Mouse (Mus musculus): ENCODE results near the gene C1qtnf2.

The C1qtnf2 gene

DNA sequence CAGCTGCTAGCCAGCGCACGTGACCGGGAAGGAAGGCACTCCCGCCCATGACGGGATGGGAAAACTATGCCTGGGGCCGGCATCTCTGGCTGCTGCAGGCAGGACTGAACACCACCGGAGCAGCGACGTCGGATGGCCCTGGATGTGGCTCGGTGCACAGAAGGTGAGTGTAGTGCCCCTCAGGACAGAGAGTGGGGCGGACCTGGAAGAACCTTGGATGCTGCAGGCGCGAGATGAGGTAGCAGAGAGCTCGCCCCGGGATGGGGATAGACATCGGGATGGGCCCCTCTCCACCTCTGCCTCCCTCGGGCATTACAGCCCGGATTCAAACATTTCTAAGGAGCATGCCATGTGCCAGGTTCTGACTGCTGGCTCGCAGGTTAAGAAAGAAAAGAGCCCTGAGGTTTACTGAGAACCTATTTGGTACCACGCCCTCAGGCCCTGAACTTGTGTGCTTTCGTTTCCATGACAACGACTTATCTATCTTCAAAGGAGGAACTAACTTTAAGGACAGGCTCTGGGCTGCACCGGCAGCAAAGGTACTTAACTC is at the start of gene C1qtnf2:
C1qtnf2 (plus strand) TSS at position 52 of the 550 bp plus-strand sequence.
- DNase-seq (ENCODE audit: low spot score) = no peak

DNA sequence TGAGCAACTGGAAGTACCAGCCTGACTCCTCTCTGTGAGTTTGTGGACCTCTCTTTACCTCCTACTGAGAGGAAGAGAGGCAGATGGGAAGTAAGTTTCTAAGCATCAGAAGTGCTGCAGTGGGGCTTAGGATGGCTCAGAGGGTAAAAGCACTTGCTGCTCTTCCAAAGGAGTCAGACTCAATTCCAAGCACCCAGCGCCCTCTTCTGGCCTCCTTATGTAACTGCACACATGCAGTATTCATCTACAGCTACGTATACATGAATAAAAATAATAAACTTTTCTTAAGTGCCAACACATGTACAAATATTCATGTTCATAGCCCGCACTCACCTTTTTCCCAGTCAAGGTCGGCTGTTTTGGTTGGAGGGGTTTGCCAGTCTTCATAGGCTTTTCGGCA is 49.7 kb upstream of the C1qtnf2 start:
- DNase-seq (ENCODE audit: low spot score) = no peak

DNA sequence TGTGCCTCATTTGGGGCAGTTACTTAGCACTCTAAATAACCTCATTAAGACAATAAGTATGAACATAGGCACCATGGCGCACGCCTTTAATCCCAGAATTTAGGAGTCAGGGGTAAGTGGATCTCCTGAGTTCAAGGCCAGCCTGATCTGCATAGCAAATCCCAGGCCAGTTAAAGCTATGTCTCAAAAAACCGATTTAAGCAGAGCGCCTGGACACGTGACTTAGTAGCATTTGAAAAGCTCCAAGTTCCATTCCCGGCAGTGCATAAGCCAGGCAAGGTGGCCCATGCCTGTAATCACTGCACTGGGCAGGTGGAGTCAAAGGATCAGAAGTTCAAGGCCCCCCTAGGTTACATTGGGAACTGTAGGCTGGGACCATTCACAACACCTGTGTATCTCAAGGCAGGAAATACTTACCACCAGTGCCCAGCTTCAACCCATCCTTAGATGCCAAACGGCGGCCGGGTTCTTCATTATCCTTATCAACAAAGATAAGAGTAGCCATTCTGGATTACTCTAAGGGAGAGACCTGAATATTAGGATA is 48.8 kb upstream of the C1qtnf2 start:
- DNase-seq (ENCODE audit: low spot score) = no peak

DNA sequence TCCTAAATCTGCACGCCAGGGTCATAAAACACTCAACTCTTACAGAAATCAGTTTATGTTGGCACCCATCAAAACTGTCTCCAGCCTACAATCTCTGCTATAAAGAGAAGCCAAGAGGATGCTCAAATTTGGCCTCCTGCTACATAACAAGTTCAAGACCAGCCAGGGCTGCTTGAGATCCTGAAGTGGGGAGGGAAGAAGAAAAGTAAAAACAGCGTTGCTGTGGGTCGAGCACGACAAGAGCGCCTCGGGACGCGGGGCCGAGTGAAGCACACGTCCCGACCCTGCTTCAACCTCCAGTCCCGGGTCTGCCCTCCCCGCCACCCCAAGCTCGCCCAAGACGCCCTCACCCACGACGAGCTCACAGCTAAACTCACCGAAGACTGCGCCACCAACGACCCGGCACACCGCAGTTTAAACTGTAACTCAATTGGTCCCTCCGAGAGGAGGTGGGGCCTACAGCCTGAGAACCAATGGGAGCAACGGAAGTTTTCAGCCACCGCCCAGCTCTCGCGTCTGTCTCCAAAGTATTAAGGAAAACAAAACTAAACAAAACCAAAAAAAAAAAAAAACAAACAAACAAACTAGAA is 48.2 kb upstream of the C1qtnf2 start, which contains the start of gene Pttg1:
Pttg1 (minus strand) TSS at position 428 of the 590 bp plus-strand sequence.
- DNase-seq (ENCODE audit: low spot score) = peak; percentile 73

DNA sequence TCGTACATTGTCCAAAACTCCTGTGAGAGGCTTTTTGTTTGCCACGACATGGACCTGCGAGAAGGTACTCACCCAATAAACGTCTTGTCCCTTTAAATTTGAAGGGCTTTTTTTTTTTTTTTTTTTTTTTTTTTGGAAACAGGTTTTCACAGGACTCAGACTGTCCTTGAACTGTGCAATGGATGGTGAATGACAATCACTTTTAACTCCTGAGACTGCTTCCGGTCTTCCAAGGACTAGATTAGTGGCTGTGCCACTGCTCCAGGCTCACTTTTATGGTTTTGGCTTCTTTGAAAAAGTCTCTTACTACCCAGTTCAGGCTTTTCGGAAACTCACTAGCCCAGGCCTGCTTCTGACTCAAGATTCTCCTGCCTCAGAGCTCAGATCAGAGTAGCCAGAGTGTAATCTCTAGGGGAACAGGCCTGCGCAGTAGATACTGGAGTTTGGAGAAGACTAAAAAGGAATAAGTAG is 47.6 kb upstream of the C1qtnf2 start:
- no peak for DNase-seq (ENCODE audit: low spot score)

DNA sequence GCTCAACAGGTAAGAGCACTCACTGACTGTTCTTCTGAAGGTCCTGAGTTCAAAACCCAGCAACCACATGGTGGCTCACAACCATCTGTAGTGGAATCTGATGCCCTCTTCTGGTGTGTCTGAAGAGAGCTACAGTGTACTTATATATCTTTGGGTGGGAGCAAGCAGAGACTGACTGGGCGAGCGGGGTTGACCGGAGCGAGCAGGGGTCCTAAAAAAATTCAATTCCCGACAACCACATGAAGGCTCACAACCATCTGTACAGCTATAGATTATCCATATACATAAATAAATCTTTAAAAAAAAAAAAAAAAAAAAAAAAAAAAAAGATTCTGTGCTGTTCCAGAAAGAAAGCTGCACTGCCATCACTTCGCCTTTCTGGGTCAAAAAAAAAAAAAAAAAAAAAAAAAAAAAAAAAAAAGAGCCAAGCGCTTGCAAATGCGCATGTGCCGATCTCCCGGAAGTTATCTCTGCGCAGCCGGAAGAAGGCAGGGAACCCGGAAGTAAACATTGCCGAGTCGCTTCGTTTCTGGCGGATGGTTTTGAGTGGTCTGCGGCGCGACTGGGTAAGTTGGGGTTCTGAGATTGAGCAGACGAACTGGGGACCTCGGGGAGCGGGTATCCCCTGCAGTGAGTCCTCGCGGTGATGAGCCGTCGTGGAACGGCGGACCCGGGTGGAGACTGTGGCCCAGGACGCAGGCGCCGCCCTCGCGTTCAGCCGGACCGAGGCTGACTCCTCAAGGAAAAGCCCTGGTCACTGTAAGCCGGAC is 40.6 kb upstream of the C1qtnf2 start, which contains the start of gene Slu7:
Slu7 (plus strand) TSS at position 491 of the 770 bp plus-strand sequence.
- peak; percentile 56 for DNase-seq (ENCODE audit: low spot score)

DNA sequence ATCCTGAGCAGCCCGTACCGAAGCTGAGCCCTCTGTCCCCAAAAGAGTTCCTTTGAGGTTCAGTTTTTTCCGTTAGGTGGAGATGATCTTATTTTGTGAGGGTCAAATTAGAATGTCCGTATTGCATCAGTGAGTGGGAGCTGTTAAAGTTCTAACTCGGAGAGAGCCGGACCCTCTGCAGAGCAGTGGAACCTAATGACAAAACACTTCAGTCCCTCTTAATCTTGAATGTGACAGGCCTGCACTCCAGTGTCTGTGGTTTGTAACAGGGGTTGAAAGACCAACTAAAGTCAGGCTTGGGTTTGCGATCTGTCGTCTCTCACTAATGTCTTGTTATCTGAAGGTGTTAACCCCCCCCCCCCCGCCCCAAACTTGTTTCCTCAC is 40.1 kb upstream of the C1qtnf2 start:
- DNase-seq (ENCODE audit: low spot score) = no peak

DNA sequence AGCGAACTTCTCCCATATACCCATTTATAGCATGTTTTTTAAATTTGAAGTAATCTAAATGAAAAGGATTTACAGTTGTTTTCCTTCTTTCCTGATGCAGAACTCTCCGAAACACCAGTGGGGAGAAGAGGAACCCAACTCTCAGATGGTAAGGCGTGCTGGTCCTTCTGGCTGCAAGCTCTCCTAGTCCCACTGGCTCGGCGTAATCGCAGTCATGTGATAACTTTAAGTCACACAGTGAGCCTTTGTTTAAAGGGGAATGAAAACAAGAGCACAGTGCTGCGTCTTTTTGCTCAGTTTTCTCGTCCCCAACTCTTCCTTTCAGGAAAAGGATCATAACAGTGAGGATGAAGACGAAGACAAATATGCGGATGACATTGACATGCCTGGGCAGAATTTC is 33.0 kb upstream of the C1qtnf2 start:
- DNase-seq (ENCODE audit: low spot score) = no peak

DNA sequence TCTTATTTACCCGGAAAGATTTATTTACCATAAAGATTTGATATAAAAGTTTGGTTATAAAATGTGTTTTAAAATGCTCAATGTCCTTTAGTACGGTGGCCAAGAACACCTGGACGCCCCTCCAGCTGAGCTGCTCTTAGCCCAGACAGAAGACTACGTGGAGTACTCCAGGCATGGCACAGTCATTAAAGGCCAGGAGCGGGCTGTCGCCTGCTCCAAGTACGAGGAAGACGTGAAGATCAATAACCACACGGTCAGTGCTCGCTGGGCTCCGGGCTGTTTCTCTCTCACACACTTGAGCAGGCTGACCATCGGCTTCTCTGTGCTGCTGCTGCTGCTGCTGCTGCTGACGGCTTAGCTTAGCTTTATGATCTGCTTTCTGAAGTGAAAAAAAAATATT is 30.9 kb upstream of the C1qtnf2 start:
- DNase-seq (ENCODE audit: low spot score) = no peak

DNA sequence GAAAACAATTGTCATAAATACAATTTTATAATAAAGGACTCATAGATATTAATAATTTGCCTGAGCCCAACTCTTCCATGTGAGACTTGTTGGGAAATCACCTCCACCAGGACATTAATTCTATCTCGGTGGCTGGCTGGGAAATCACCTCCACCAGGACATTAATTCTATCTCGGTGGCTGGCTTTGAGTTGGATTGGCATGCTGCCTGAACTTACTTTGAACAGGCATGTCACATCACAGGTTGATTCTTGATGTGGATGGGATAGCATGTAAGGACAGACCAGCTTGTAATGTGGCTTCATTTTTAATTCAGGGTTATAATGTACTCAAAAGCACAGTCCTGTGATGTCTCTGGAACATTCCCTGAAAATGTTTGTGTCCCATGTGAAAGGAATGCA is 24.2 kb upstream of the C1qtnf2 start:
- no peak for DNase-seq (ENCODE audit: low spot score)

DNA sequence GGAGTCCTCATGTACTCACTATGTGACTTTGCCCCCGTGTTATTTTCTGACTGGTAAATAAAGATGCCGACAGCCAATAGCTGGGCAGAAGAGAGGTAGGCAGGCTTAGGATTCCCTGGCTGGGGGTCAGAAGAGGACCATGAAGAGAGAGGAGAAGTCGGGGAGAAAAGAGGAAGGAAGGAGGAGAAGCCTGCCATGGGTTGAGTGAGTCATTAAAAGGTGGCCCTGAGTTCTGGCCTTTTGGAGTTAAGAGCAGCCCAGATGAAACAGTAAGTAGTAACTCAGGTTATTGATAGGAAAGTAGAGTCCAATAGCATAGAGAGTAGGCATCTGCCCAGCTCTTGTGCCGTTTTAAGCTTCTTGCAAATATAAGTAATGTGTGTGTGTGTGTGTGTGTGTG is 22.8 kb upstream of the C1qtnf2 start:
- no peak for DNase-seq (ENCODE audit: low spot score)

DNA sequence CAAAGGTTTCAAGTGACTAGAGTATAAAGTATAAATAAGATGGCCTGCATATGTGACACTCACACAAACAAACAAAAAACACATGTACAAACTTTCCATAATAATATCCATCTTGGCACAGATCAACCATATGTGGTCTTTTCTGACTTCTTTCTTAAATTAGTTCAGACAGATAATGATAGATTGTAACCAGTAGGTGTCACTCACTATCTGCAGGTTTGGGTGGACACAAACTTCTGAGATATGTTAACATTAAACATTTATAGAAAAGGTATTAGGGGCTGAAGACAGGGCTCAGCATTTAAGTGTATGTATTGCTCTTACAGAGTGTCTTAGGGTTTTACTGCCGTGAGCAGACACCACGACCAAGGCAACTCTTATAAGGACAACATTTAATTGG is 21.8 kb upstream of the C1qtnf2 start:
- DNase-seq (ENCODE audit: low spot score) = no peak

DNA sequence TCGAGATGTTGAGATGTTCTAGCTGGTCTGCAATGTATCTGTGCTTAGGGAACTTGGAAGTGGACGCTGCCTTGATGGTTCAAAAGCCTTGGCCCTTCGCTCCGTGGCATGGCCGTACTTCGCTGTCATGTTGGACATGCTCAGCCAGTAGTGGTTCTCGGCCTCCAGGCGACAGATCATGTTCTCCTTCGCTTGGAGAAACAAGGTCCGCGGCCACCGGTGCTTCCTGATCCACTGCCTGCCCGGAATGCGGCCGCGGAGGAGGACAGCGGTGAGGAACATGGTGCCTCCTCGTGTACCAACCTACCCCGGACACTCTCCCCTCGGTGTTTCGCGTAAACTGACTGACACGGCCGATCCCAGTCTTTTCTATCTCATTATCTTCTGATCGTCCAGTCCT is 10.9 kb upstream of the C1qtnf2 start:
- no peak for DNase-seq (ENCODE audit: low spot score)

DNA sequence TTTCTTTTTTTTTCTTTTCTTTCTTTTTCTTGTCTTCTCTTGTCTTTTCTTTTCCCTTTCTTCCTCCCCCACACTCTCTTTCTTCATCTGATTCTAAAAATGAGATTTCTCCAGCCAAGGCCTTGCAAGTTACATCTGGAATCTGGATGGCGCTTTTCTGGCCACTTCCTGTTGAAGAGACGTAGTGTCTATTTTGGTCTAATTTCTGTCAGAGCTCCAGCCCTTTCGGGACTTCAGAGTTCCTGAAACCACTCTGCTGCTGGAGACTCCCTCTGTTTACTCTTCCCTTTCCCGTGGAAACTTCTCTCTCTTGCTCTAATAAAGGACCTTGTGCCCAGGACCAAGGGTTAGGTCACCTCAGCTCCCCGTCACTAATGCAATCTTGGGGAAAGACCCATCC is 4.0 kb upstream of the C1qtnf2 start:
- no peak for DNase-seq (ENCODE audit: low spot score)

DNA sequence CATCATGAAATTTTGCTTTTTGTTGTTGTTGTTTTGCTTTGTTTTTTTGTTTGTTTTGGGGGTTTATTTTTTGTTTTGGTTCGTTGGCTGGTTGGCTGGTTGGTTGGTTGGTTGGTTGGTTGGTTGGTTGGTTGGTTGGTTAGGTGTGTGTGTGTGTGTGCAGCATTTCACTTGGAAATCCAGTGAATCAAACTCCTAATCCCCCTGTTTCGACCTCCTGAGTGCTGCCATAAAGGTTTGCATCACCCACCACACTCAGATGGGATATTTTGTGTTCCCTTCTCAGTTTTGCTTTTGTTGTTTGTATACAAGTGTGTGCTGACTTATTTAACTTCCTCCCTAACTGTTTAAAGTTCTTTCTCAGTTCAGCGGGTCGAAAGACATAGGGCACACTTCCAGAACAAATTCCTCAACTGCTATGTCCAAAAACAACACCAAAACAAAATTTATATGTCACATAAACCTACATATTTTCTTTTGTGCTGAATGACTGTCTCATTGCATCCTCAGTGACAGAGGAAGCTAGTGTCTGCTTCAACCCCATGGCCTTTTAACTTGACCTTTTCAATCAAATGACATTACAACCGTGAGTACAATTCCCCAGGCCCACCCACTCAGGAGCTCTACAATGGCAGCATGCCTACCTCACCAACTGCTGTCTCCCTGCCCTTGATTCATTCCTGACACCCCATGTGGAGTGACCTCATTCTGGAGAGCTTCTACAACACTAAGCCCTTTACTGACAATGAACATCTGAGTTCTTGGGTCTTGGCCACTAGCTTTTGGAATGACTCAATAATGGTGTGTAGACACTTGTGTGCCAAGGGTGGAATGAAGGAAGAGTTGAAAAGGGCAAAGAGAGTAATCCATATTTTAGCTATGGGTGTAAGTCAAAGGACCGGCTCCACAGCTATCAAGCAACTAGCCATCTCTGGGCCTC is 2.9 kb upstream of the C1qtnf2 start:
- DNase-seq (ENCODE audit: low spot score) = no peak

DNA sequence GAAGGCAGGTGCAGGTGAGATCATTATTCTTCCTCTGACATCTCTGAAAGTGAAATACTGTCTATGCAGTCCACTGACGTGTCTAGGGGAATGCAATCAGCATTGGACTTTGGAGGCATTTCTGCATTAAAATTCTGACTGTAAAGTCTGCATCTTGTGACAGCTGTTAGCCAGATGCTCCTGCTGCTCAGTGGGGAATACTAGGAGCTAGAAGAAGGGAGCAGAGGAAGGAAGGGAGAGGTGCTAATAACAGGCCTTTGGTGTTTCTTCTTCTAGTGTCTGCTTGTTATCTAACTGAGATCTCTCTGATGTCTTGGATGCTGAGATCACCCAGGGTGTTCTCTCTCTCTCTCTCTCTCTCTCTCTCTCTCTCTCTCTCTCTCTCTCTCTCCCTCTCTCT is 961 bp upstream of the C1qtnf2 start:
- no peak for DNase-seq (ENCODE audit: low spot score)

DNA sequence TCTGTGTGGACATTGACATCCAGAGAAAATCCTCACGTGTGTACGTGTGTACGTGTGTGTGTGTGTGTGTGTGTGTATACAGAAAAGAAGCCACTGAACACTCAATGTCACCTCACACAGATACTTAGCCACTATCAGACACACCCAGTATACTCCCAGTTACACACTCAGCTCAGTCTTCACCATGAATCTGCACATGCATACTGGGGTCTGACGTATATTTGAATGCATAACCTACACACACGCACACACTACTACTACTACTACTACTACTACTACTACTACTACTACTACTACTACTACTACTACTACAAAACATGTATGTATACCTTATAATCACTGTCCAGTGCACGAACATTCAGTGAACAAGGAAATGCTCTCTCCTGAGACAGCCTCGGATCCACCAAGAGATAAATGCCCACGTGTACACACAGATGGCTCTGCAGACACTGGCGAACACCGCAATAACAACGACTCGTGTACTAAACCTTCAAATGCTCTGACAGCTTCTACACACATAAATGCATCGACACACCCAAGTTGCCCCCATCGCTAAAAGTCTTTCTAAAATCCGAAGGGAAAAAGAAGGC is 346 bp upstream of the C1qtnf2 start:
- no peak for DNase-seq (ENCODE audit: low spot score)

DNA sequence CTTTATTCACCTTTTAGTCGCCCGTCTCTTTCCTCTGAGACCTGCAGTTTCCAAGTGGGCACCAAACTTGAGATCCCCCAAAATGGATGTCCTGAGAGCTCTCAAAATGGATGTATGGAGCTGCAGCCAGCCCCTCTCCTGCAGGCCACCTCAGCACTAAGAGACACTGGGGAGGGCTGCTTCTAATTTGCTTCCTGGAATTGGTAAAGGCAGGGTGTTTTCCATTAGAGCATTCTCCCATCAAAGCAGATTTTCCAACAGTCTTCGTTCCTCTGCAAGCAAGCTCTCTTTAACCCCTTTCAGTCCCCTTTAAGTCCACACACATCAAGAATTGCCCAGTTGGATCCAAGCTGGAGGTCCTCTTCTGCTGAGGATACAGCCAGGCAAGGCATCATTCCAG is 5.3 kb downstream of the C1qtnf2 start:
- no peak for DNase-seq (ENCODE audit: low spot score)

DNA sequence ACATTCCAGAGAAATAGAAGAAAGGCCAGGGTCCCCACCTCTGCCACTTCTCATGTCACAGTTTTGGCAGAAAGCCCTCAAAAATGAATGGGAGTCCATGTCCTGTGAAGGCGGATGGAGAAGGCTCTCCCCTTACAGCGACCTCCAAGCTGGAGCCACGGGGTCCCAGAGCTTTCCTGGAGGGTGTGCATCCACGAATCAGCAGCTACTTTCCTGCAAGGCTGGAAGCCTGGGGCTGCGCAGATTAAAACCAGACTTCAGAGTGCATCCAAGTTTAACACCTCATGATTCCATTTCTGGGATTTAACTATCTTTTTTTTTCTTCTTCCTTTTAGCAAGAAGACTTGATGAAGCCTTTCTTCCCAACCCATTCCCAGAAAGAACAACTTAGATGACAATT is 6.5 kb downstream of the C1qtnf2 start:
- no peak for DNase-seq (ENCODE audit: low spot score)

DNA sequence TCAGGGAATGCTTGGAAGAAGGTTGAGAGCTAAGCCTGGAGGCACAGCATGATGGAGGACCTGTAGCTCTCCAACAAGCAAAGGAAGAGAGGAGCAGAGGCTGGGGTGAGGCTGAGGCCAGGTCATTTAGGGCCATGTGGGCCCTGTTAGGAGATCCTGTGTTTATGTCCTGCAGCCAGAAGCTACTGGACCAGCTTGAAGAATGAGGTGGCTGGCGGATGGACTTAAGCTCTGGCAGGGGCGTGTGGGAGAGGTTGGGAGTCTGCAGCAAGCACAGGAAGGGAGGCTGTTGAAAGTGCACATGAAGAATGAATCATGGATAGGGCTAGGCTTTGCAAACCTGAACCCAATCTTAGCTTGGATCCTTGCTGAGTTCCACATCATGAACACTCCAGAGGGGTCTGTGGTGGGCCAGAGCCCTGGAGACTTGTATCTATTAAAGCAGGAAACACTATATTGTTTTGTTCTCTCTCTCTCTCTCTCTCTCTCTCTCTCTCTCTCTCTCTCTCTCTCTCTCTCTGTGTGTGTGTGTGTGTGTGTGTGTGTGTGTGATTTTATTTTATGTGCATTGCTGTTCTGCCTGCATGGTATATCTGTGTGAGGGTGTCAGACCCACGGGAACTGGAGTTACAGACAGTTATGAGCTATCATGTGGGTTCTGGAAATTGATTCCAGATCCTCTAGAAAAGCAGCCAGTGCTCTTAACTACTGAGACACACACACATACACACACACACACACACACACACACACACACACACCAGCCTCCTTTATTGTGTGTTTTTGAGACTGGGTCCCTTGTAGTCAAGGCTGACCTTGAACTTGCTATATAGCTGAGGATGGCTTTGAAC is 7.8 kb downstream of the C1qtnf2 start:
- DNase-seq (ENCODE audit: low spot score) = no peak
